Mouse (Mus musculus) adipose tissue, adult 10 weeks (tissue): ENCODE measurements around the gene Hibch. TPM values are rescaled to one million over a fixed set of nuclear protein-coding genes. Genes with fewer than 3 reads are reported as not detected.

ENCODE experiments used
- polyA plus RNA-seq: library from polyadenylated mRNA; stranded (reverse); fragments of 350-450 nt; fragmentation: Illumina TruSeq; extraction: RNeasy Lipid Tissue Mini Kit (QIAGEN cat#74804); gene quantifications from one replicate; pipeline ENCODE4 v1.2.3, GENCODE M21; 2014; ENCODE audit warnings: low read depth, low replicate concordance

Hibch gene
- 78.4 TPM for polyA plus RNA-seq

DNA sequence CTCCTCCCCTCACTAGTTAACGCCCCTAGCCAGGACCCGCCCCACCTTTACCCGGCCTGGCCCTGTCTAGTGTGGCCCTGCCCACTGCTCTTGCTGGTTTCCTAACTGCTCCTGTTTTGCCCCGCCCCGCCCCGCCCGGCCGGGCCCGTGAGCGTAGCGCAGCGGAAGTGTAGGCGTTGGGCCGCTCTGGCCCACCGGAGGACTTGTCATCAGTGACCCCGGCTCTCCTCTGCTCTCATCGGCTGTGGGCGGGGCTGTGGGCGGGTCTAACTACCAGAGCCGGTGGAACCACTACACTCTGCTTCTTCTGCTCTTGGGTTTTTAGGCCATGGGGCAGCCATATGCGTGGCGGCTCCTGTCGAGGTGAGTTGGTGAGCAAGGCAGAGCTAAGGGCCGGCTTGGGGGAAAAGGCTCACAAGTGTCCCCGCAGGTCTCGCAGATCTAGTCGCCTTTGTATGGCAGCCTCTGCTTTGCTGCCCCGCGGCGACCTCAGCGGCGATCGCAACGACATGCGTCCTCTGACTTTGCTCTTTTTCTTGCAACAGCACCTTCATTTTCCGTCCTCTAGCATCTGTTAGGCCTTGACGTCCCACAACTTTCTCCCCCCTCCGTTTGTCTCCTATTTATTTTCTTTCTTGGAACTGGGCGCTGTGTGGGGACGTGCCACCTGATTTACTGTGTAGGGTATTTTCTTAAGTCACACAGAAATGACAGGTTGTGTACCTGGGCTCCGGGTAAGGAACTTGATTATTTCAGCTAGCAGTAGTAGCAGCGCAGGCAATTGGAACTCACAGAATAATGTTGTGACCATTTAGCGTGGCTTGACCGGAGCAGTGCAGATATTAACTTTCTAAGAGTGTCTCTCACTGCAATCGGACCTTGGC, at the start of gene Hibch:
Gene Hibch, plus strand, starts transcription at position 148 of the 884 bp plus-strand sequence.

DNA sequence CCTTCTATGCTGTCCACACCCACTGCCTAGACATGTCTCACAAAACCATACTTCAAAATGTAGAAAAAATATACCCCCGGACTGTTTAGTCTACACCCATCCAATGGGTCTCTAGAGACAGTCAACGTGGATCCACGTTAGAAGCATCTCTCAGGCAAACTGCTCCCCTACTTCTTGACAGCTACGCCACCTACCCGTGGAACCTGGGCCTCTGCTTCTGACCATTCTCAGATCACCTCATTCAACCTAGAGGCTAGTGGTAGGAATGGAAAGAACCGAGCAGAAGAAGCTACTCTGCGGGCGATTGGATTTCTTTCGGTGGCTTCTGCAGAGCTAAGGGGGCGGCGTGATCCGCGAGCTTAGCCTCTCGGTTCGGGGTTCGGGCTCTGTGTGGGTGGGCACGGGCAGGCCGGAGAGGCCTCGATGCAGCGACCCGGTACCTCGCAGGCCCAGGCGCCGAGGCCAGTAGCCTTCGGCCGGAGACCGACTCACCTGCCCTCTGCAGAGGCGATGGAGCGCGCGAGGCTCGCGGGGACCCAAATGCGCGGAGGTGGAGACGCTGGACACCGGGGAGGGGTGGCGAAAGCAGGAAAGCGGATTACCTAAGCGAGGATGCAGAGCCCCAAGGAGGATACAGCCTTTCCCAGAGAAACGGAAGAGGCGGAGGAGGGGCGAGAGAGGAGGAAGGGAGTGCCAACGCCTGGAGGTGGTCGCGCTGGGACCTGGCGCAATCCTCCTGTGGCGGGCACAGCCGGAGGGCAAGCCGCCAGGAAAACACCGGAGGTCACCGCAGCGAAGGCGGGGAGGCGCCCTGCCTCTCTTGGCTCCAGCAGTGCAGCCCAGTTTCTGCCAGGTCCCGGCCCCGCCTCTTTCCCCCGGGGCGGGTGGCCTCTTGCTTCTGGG, 27.6 kb upstream of the Hibch start, which contains the start of gene Inpp1:
Gene Inpp1, minus strand, starts transcription at position 779 of the 903 bp plus-strand sequence.

Other genes with a start within 250 kb of the Hibch start
- 4.0 TPM for gene Nemp2, start 214.2 kb upstream of the Hibch start, polyA plus RNA-seq
- 21.6 TPM for gene Mfsd6, start 117.5 kb upstream of the Hibch start, polyA plus RNA-seq
- gene Inpp1, start 27.2 kb upstream of the Hibch start, polyA plus RNA-seq: 11.8 TPM
- gene 1700019D03Rik, start 175.2 kb downstream of the Hibch start, polyA plus RNA-seq: 15.7 TPM
- gene Mstn, start 216.7 kb downstream of the Hibch start, polyA plus RNA-seq: not detected